Mouse (Mus musculus): ENCODE results near the gene Cnpy1. TPM values are rescaled to one million over a fixed set of nuclear protein-coding genes. Genes with fewer than 3 reads are reported as not detected.
A peak's percentile ranks its signal among the peaks of the same experiment; 100 is the strongest.

Cnpy1 gene
- total RNA-seq (2014; rRNA removed): 0.38 and 1.6 TPM in 2 replicates
- polyA plus RNA-seq (2015; fragmentation: Nextera tagmentation; extraction: Ambion mirVana): 0.40 and 0.44 TPM in 2 replicates

DNA sequence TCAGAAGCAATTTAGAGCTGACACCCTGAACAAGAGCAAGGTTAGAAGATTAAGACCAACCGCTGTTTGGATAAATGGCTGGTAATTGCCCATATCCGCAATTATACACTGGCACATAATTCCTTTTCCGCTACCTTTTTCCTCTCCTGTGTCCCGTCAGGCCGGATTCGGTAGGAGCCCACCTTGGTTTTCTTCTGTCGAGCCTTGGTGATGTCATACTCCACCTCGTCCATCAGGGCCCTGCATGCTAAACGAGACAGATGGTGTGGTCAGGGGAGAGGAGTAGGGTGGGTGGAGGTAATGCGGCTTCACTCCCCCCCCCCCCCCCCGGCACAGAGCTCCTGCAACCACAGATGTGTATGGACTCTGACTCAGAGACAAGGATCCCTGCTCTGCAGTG is at the start of gene Cnpy1:
Gene Cnpy1 (minus strand): TSS at position 233 of the 400 bp plus-strand sequence.
- no peak within 1 kb of the TSS for H3K4me2 ChIP-seq (ENCODE audit: low read depth)
- no peaks in the 10 kb centered on the region for H3K9me3 ChIP-seq (ENCODE audit: low read length)
- ATAC-seq (no peak), DNase-seq (no peak)
- H3K4me3 ChIP-seq (ENCODE audit: low read depth, low read length): no peak within 1 kb of the TSS
- H3K27me3 ChIP-seq (ENCODE audit: insufficient read depth, low read length): no peaks in the 10 kb centered on the region
- 69% methylated on average over 11 of the region's 11 CpGs for WGBS
- H3K27ac ChIP-seq (ENCODE audit: low read depth, low read length): no peak within 1 kb of the TSS
- H3K9ac ChIP-seq: no peak within 1 kb of the TSS
- no peaks in the 10 kb centered on the region for H3K36me3 ChIP-seq (ENCODE audit: insufficient read depth)
- TF ChIP-seq CTCF (IDR thresholded peaks at IDR 0.05; ENCODE audit: low read depth): no peak
- H3K4me1 ChIP-seq (ENCODE audit: insufficient read depth): no peaks in the 10 kb centered on the region

GRCm38 (mm10) chr5:28293990-28294389 is 48.4 kb upstream of the Cnpy1 start:
- no peak for ATAC-seq
- peak; percentile 97 for TF ChIP-seq CTCF (IDR thresholded peaks at IDR 0.05; ENCODE audit: low read depth)
- no peak overlapping the region for H3K9ac ChIP-seq
- no peaks in the 10 kb centered on the region for H3K9me3 ChIP-seq (ENCODE audit: low read length)
- H3K4me2 ChIP-seq (ENCODE audit: low read depth): no peak overlapping the region
- no peaks in the 10 kb centered on the region for H3K27me3 ChIP-seq (ENCODE audit: insufficient read depth, low read length)
- H3K27ac ChIP-seq (ENCODE audit: low read depth, low read length): no peak overlapping the region
- 7% methylated on average over 6 of the region's 6 CpGs for WGBS
- H3K4me1 ChIP-seq (ENCODE audit: insufficient read depth): no peaks in the 10 kb centered on the region
- no peak overlapping the region for H3K4me3 ChIP-seq (ENCODE audit: low read depth, low read length)
- DNase-seq: peak; percentile 79
- no peaks in the 10 kb centered on the region for H3K36me3 ChIP-seq (ENCODE audit: insufficient read depth)

- WGBS: 42% methylated on average over 3 of the region's 3 CpGs
- no peak overlapping the region for H3K4me3 ChIP-seq (ENCODE audit: low read depth, low read length)
- H3K27me3 ChIP-seq (ENCODE audit: insufficient read depth, low read length): no peaks in the 10 kb centered on the region
Measured at GRCm38 (mm10) chr5:28292281-28292680, 46.7 kb upstream of the Cnpy1 start.

GRCm38 (mm10) chr5:28291118-28291850 is 45.7 kb upstream of the Cnpy1 start:
- H3K4me3 ChIP-seq (ENCODE audit: low read depth, low read length): no peak overlapping the region
- no peaks in the 10 kb centered on the region for H3K36me3 ChIP-seq (ENCODE audit: insufficient read depth)
- no peaks in the 10 kb centered on the region for H3K9me3 ChIP-seq (ENCODE audit: low read length)
- no peak overlapping the region for H3K4me2 ChIP-seq (ENCODE audit: low read depth)
- no peak for TF ChIP-seq CTCF (IDR thresholded peaks at IDR 0.05; ENCODE audit: low read depth)
- DNase-seq: no peak
- H3K4me1 ChIP-seq (ENCODE audit: insufficient read depth): no peaks in the 10 kb centered on the region
- no peak for ATAC-seq
- WGBS: 86% methylated on average over 5 of the region's 5 CpGs
- no peak overlapping the region for H3K9ac ChIP-seq
- H3K27ac ChIP-seq (ENCODE audit: low read depth, low read length): no peak overlapping the region
- no peaks in the 10 kb centered on the region for H3K27me3 ChIP-seq (ENCODE audit: insufficient read depth, low read length)

More at GRCm38 (mm10) chr5:28292281-28292680, 46.7 kb upstream of the Cnpy1 start:
- Histone ChIP-seq H3K36me3 (ENCODE audit: insufficient read depth) (no peaks in the 10 kb centered on the region), H3K4me1 (ENCODE audit: insufficient read depth) (no peaks in the 10 kb centered on the region), H3K9ac (no peak overlapping the region), H3K9me3 (ENCODE audit: low read length) (no peaks in the 10 kb centered on the region), H3K27ac (ENCODE audit: low read depth, low read length) (no peak overlapping the region), H3K4me2 (ENCODE audit: low read depth) (no peak overlapping the region)
- ATAC-seq: no peak
- TF ChIP-seq CTCF (IDR thresholded peaks at IDR 0.05; ENCODE audit: low read depth): no peak
- DNase-seq: no peak

DNA sequence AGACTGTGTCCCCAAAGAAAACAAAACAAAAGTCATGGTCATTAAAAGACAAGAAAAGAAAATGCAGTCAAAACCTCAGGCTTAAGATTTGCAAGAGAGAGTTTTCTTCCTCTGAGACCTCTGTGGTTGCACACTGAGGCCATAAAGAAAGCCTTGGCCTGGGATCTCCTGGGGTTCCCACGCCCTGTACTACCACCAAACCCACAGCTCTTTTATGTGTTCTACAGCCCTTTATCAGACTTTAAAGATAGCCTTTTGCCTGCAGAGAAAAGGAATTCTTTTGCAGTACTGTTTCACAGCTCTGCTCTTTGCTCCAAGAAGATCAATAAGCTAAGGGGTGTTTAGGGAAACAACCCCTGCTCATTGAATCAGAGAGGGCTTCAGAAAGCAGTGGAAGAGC is 45.0 kb upstream of the Cnpy1 start:
- DNase-seq (no peak), ATAC-seq (no peak)
- Histone ChIP-seq H3K36me3 (ENCODE audit: insufficient read depth) (no peaks in the 10 kb centered on the region), H3K9me3 (ENCODE audit: low read length) (no peaks in the 10 kb centered on the region), H3K4me2 (ENCODE audit: low read depth) (no peak overlapping the region), H3K27me3 (ENCODE audit: insufficient read depth, low read length) (no peaks in the 10 kb centered on the region), H3K4me1 (ENCODE audit: insufficient read depth) (no peaks in the 10 kb centered on the region), H3K9ac (no peak overlapping the region), H3K27ac (ENCODE audit: low read depth, low read length) (no peak overlapping the region), H3K4me3 (ENCODE audit: low read depth, low read length) (no peak overlapping the region)
- WGBS: 52% methylated on average over 1 of the region's 1 CpGs
- TF ChIP-seq CTCF (IDR thresholded peaks at IDR 0.05; ENCODE audit: low read depth): no peak

DNA sequence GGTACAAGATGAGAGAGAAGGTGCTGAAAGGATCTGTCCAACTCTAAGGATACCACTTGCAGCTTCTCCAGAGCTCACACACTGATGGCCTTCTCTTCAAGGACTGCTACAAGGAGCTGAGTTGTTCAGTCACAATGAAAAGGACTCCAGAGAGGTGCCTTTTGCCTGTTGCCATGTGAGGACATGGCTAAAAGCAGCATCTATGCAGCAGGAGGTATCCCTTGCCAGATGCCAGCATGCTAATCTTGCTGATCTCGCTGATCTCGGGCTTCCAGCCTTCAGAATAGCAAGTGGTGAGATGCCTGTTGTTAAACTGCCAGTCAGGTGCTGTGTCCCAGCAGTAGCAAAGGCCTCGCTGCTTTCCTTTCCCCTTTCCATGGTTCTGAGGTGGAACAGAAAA is 43.5 kb upstream of the Cnpy1 start:
- Histone ChIP-seq H3K9ac (no peak overlapping the region), H3K36me3 (ENCODE audit: insufficient read depth) (no peaks in the 10 kb centered on the region), H3K4me2 (ENCODE audit: low read depth) (no peak overlapping the region), H3K9me3 (ENCODE audit: low read length) (no peaks in the 10 kb centered on the region), H3K27ac (ENCODE audit: low read depth, low read length) (no peak overlapping the region), H3K27me3 (ENCODE audit: insufficient read depth, low read length) (no peaks in the 10 kb centered on the region), H3K4me3 (ENCODE audit: low read depth, low read length) (no peak overlapping the region), H3K4me1 (ENCODE audit: insufficient read depth) (no peaks in the 10 kb centered on the region)
- DNase-seq: no peak
- ATAC-seq: no peak
- no peak for TF ChIP-seq CTCF (IDR thresholded peaks at IDR 0.05; ENCODE audit: low read depth)
- 48% methylated on average over 3 of the region's 3 CpGs for WGBS

DNA sequence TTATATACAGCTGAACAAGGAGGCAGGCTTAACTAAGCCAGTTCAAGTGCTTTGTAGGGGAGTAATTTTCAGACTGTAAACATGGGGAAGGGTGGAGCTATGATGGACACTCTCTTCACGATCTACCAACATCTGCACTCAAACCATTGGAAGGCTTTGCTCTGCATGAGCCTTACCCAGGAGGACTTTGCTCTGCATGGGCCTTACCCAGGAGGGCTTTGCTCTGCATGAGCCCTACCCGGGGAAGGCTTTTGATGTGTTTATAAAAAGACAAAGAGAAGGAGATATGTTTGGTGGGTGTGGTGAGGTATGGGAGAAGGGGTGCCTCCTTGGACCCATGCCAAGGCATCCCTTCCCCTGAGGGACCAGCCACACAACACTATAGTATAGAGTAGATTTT is 31.7 kb upstream of the Cnpy1 start:
- no peak overlapping the region for H3K9ac ChIP-seq
- no peak overlapping the region for H3K4me2 ChIP-seq (ENCODE audit: low read depth)
- ATAC-seq: no peak
- no peaks in the 10 kb centered on the region for H3K9me3 ChIP-seq (ENCODE audit: low read length)
- H3K4me1 ChIP-seq (ENCODE audit: insufficient read depth): no peaks in the 10 kb centered on the region
- no peaks in the 10 kb centered on the region for H3K36me3 ChIP-seq (ENCODE audit: insufficient read depth)
- H3K4me3 ChIP-seq (ENCODE audit: low read depth, low read length): no peak overlapping the region
- H3K27me3 ChIP-seq (ENCODE audit: insufficient read depth, low read length): no peaks in the 10 kb centered on the region
- WGBS: 61% methylated on average over 2 of the region's 2 CpGs
- H3K27ac ChIP-seq (ENCODE audit: low read depth, low read length): no peak overlapping the region
- TF ChIP-seq CTCF (IDR thresholded peaks at IDR 0.05; ENCODE audit: low read depth): no peak
- no peak for DNase-seq

All from forebrain, postnatal 0 days (tissue).